Mouse (Mus musculus): ENCODE measurements at regions not wholly inside any gene's neighbourhood (a gene's known extent, or its start where the extent isn't known, plus 50 kb on each side); places are given as distances from the start of the nearest gene placed in this dataset.

- TF ChIP-seq CTCF (IDR thresholded peaks at IDR 0.05; ENCODE audit: insufficient read depth, low read depth, low read length) (no peak), POLR2A (IDR thresholded peaks at IDR 0.05; ENCODE audit: insufficient read depth, low read depth, low read length) (no peak)
- H3K4me3 ChIP-seq (ENCODE audit: insufficient read depth, low read depth, low read length) = no peak overlapping the region
- no peaks in the 10 kb centered on the region for H3K4me1 ChIP-seq (ENCODE audit: control insufficient read depth, insufficient read depth, low read length)
- 88% methylated on average over 1 of the region's 1 CpGs for WGBS
- no peak overlapping the region for H3K27ac ChIP-seq (ENCODE audit: insufficient read depth, low read depth, low read length)
Measured at GRCm38 (mm10) chr3:21292774-21293173, 783.7 kb upstream of the Tbl1xr1 start.

DNA sequence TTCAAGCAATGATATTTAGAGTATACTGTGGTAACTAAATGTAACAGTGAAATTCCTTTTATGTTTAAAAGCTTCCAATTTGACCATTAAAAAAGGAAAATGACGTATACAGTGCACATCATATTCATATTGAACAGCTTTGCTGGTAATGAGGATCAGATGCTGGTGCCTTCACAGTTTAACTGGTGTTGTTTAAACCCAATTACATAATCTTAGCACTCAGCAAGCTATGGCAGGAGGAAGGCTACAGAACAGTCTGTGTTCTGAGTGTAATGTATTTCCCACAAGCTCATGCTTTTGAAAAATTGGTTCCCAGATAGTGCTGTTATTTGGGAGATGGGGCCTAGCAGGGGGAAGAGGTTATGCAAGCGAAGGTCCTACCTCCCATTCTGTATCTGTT lies 783.1 kb upstream of the Tbl1xr1 start:
- no peak for TF ChIP-seq CTCF (IDR thresholded peaks at IDR 0.05; ENCODE audit: insufficient read depth, low read depth, low read length)
- TF ChIP-seq POLR2A (IDR thresholded peaks at IDR 0.05; ENCODE audit: insufficient read depth, low read depth, low read length) = no peak
- H3K4me3 ChIP-seq (ENCODE audit: insufficient read depth, low read depth, low read length) = no peak overlapping the region
- WGBS = 90% methylated on average over 2 of the region's 2 CpGs
- no peak overlapping the region for H3K27ac ChIP-seq (ENCODE audit: insufficient read depth, low read depth, low read length)
- H3K4me1 ChIP-seq (ENCODE audit: control insufficient read depth, insufficient read depth, low read length) = no peaks in the 10 kb centered on the region

GRCm38 (mm10) chr3:21294776-21295175 lies 781.7 kb upstream of the Tbl1xr1 start:
- no peak for TF ChIP-seq POLR2A (IDR thresholded peaks at IDR 0.05; ENCODE audit: insufficient read depth, low read depth, low read length)
- TF ChIP-seq CTCF (IDR thresholded peaks at IDR 0.05; ENCODE audit: insufficient read depth, low read depth, low read length) = no peak
- Histone ChIP-seq H3K27ac (ENCODE audit: insufficient read depth, low read depth, low read length) (no peak overlapping the region), H3K4me1 (ENCODE audit: control insufficient read depth, insufficient read depth, low read length) (no peaks in the 10 kb centered on the region), H3K4me3 (ENCODE audit: insufficient read depth, low read depth, low read length) (no peak overlapping the region)
- 98% methylated on average over 3 of the region's 3 CpGs for WGBS

GRCm38 (mm10) chr3:21296581-21297110 lies 779.8 kb upstream of the Tbl1xr1 start:
- WGBS = 47% methylated on average over 1 of the region's 1 CpGs
- H3K4me3 ChIP-seq (ENCODE audit: insufficient read depth, low read depth, low read length) = no peak overlapping the region
- no peak overlapping the region for H3K27ac ChIP-seq (ENCODE audit: insufficient read depth, low read depth, low read length)
- H3K4me1 ChIP-seq (ENCODE audit: control insufficient read depth, insufficient read depth, low read length) = no peaks in the 10 kb centered on the region
- TF ChIP-seq POLR2A (IDR thresholded peaks at IDR 0.05; ENCODE audit: insufficient read depth, low read depth, low read length) (no peak), CTCF (IDR thresholded peaks at IDR 0.05; ENCODE audit: insufficient read depth, low read depth, low read length) (no peak)

DNA sequence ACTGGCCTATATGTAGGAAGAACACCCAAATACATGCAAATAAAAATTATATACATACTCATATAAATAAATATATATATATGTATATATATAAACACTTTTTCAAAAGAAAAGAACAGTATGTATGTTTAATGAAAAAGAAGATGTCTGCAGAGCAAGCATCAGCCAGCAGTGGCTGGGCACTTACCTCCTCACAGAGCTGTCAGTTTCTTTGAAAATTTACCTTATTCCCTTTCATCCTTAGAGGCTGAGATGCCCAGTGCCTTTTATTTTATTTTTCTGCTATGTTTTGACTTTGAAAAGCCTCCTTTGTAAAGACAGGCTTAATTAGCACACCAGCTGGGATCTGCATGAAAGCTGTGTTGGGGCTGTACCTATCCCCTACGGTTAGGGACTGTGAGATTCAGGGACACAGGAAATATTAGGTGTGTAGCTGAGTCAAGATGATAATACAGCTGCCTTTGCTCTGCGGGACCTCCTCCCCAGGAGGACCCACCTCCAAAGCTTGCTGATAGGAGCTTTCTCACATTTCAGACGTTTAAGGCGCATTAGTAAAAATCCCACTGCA lies 751.0 kb upstream of the Tbl1xr1 start:
- no peak overlapping the region for H3K4me3 ChIP-seq (ENCODE audit: insufficient read depth, low read depth, low read length)
- H3K4me1 ChIP-seq (ENCODE audit: control insufficient read depth, insufficient read depth, low read length) = no peaks in the 10 kb centered on the region
- WGBS = 57% methylated on average over 4 of the region's 4 CpGs
- H3K27ac ChIP-seq (ENCODE audit: insufficient read depth, low read depth, low read length) = no peak overlapping the region
- TF ChIP-seq POLR2A (IDR thresholded peaks at IDR 0.05; ENCODE audit: insufficient read depth, low read depth, low read length) (no peak), CTCF (IDR thresholded peaks at IDR 0.05; ENCODE audit: insufficient read depth, low read depth, low read length) (no peak)

- TF ChIP-seq CTCF (IDR thresholded peaks at IDR 0.05; ENCODE audit: insufficient read depth, low read depth, low read length) (no peak), POLR2A (IDR thresholded peaks at IDR 0.05; ENCODE audit: insufficient read depth, low read depth, low read length) (no peak)
- Histone ChIP-seq H3K4me1 (ENCODE audit: control insufficient read depth, insufficient read depth, low read length) (no peaks in the 10 kb centered on the region), H3K27ac (ENCODE audit: insufficient read depth, low read depth, low read length) (no peak overlapping the region), H3K4me3 (ENCODE audit: insufficient read depth, low read depth, low read length) (no peak overlapping the region)
Measured at GRCm38 (mm10) chr3:21341916-21342315, 734.5 kb upstream of the Tbl1xr1 start.

DNA sequence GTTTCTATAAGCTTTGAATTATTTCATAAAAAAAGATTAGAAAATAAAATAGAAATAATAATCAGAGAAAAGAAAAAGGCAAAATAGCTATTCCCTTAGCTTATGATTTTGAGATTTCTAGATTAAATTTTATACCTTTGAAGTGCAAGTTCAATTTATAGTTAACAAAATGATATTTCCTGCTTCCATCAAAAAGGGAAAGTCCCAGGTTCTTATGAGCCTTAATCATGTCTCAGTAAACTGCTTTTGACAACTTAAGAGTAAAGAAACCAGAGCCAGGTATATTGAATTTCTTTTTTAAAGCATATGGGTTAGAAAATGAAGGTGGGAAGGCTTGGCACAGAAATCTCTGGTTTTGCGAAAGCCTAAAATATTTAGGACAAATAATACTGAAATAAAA lies 733.4 kb upstream of the Tbl1xr1 start:
- H3K27ac ChIP-seq (ENCODE audit: insufficient read depth, low read depth, low read length) = no peak overlapping the region
- WGBS = 98% methylated on average over 1 of the region's 1 CpGs
- TF ChIP-seq POLR2A (IDR thresholded peaks at IDR 0.05; ENCODE audit: insufficient read depth, low read depth, low read length) (no peak), CTCF (IDR thresholded peaks at IDR 0.05; ENCODE audit: insufficient read depth, low read depth, low read length) (no peak)
- no peaks in the 10 kb centered on the region for H3K4me1 ChIP-seq (ENCODE audit: control insufficient read depth, insufficient read depth, low read length)
- H3K4me3 ChIP-seq (ENCODE audit: insufficient read depth, low read depth, low read length) = no peak overlapping the region

DNA sequence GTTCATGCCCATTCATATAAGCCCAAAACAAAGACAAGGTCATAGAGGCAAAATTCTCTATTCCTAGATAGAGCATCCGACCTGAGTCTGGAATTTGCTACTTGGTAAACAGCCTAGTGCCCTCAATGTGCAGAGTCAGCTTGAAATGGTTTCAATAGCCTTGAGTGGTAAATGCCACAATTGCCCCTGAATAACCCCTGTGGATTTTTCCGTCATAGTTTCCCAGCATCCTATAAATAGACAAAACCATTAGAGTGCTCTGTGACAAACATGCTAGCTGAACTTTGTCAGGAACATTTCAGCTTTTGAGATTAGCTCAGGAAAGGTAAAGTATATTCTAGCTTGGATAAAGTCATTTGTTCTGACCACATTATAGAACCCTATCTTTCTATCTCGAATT lies 727.0 kb upstream of the Tbl1xr1 start:
- Histone ChIP-seq H3K27ac (ENCODE audit: insufficient read depth, low read depth, low read length) (no peak overlapping the region), H3K4me3 (ENCODE audit: insufficient read depth, low read depth, low read length) (no peak overlapping the region), H3K4me1 (ENCODE audit: control insufficient read depth, insufficient read depth, low read length) (no peaks in the 10 kb centered on the region)
- no peak for TF ChIP-seq POLR2A (IDR thresholded peaks at IDR 0.05; ENCODE audit: insufficient read depth, low read depth, low read length)
- TF ChIP-seq CTCF (IDR thresholded peaks at IDR 0.05; ENCODE audit: insufficient read depth, low read depth, low read length) = no peak
- WGBS = 84% methylated on average over 3 of the region's 3 CpGs

DNA sequence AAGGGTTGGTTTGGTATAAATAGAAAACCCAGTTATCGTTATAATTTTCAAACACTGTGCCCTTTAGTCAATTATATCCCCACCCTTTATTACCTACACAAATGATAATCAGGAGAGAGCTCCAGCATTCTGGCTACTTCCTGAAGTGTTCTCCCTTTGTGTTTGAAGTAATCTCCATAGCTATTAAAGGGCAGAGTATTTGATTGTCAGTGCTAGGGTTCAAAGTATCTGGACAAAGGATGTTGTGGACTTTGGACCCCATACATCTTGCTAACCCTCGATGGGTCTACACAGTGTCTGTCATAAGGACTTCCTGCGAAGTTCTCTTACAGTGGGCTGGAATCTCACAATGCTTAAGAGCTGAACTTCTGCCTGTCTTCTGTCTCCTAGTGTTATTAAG lies 720.3 kb upstream of the Tbl1xr1 start:
- no peak overlapping the region for H3K27ac ChIP-seq (ENCODE audit: insufficient read depth, low read depth, low read length)
- peaks cover 5% of the 10 kb centered on the region for H3K4me1 ChIP-seq (ENCODE audit: control insufficient read depth, insufficient read depth, low read length)
- WGBS = 57% methylated on average over 3 of the region's 3 CpGs
- H3K4me3 ChIP-seq (ENCODE audit: insufficient read depth, low read depth, low read length) = no peak overlapping the region
- TF ChIP-seq CTCF (IDR thresholded peaks at IDR 0.05; ENCODE audit: insufficient read depth, low read depth, low read length) (no peak), POLR2A (IDR thresholded peaks at IDR 0.05; ENCODE audit: insufficient read depth, low read depth, low read length) (no peak)
